Mouse (Mus musculus): ENCODE measurements around the gene Nav3. TPM values are rescaled to one million over a fixed set of nuclear protein-coding genes. Genes with fewer than 3 reads are reported as not detected.

The Nav3 gene
- polyA plus RNA-seq, 1 experiment from 2014 or later, result 4.0 TPM

DNA sequence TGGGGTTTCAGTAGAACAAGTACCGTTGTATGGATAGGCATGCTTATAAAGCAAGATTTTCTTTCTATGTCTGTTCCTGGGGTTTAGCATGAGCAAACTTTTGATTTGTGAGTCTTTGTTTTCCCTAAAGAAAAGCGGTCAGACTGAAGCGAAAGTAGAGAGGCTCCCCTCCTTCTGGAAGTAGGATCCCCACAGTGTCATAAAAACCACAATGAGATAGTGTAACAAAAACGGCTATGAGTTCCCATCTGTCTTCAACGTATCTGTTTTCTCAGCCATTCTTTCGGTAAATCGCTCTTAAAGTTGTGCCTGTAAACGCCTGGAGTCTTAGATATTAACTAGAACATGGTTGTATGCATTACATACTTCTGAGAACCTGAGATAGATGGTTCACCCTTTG lies 479.7 kb downstream of the Nav3 start:
- no peaks in the 10 kb centered on the region for H3K36me3 ChIP-seq (ENCODE audit: control insufficient read depth, insufficient read depth, low read length)
- H3K4me2 ChIP-seq (ENCODE audit: low read depth, low read length, severe bottlenecking), result no peak overlapping the region
- H3K9me3 ChIP-seq (ENCODE audit: control insufficient read depth, low read length), result no peaks in the 10 kb centered on the region
- no peak overlapping the region for H3K4me3 ChIP-seq (ENCODE audit: low read depth, low read length)
- H3K27me3 ChIP-seq (ENCODE audit: control insufficient read depth, insufficient read depth, low read length), result no peaks in the 10 kb centered on the region
- no peak for DNase-seq (ENCODE audit: low spot score)
- H3K9ac ChIP-seq (ENCODE audit: low read length), result no peak overlapping the region
- H3K4me1 ChIP-seq (replicated peaks; ENCODE audit: control insufficient read depth, insufficient read depth, low read length), result no peaks in the 10 kb centered on the region
- ATAC-seq (replicated peaks; ENCODE audit: low FRiP score), result no peak
- H3K27ac ChIP-seq (ENCODE audit: low read depth, low read length), result no peak overlapping the region
- 93% methylated on average over 8 of the region's 8 CpGs for whole genome bisulfite sequencing

DNA sequence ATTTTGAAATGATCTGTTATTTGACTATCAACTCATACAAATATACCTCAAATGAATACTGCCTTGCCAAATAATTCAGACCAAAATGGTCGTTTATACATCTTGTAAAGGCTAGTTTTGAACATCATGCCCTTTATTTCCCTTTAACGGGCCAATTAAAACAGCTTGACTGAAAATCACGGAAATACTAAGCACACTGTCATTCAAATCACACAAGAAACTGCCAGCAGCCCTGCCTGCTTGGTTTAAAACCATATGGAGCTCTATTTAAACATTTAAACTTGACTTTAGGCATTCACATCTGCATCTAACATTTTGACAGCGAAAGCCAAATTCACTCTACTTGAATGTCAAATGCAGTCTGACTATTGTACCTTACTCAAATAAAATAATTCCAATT lies 481.8 kb downstream of the Nav3 start:
- no peak overlapping the region for H3K4me3 ChIP-seq (ENCODE audit: low read depth, low read length)
- no peak for DNase-seq (ENCODE audit: low spot score)

DNA sequence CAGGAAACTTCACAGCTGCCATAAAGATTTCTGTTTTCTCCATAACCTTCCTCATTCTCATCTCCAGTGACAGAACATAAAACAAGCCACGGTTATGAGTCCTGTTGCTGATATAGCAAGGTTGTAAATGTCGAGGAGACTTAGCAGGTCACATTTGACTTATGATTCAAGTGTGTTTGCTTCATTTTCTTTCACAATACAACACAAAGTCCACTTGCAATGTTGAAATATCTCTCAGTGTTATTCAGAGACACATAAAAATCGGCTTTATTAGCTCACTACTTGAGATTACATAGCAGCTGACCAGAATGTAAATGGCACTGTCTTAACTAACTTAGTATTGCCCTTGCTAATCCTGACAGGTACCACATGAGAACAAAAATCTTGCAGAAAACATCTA lies 482.5 kb downstream of the Nav3 start:
- no peak overlapping the region for H3K9ac ChIP-seq (ENCODE audit: low read length)
- WGBS, result 84% methylated on average over 3 of the region's 3 CpGs
- DNase-seq (ENCODE audit: low spot score), result no peak
- H3K27ac ChIP-seq (ENCODE audit: low read depth, low read length), result no peak overlapping the region
- no peaks in the 10 kb centered on the region for H3K4me1 ChIP-seq (replicated peaks; ENCODE audit: control insufficient read depth, insufficient read depth, low read length)
- no peak overlapping the region for H3K4me2 ChIP-seq (ENCODE audit: low read depth, low read length, severe bottlenecking)
- no peaks in the 10 kb centered on the region for H3K9me3 ChIP-seq (ENCODE audit: control insufficient read depth, low read length)
- H3K27me3 ChIP-seq (ENCODE audit: control insufficient read depth, insufficient read depth, low read length), result no peaks in the 10 kb centered on the region
- H3K4me3 ChIP-seq (ENCODE audit: low read depth, low read length), result no peak overlapping the region
- no peaks in the 10 kb centered on the region for H3K36me3 ChIP-seq (ENCODE audit: control insufficient read depth, insufficient read depth, low read length)
- ATAC-seq (replicated peaks; ENCODE audit: low FRiP score), result no peak

More for the DNA sequence above, 481.8 kb downstream of the Nav3 start:
- no peak for ATAC-seq (replicated peaks; ENCODE audit: low FRiP score)
- H3K9me3 ChIP-seq (ENCODE audit: control insufficient read depth, low read length), result no peaks in the 10 kb centered on the region
- H3K9ac ChIP-seq (ENCODE audit: low read length), result no peak overlapping the region
- H3K36me3 ChIP-seq (ENCODE audit: control insufficient read depth, insufficient read depth, low read length), result no peaks in the 10 kb centered on the region
- no peak overlapping the region for H3K4me2 ChIP-seq (ENCODE audit: low read depth, low read length, severe bottlenecking)
- no peaks in the 10 kb centered on the region for H3K4me1 ChIP-seq (replicated peaks; ENCODE audit: control insufficient read depth, insufficient read depth, low read length)
- 71% methylated on average over 4 of the region's 4 CpGs for WGBS
- H3K27me3 ChIP-seq (ENCODE audit: control insufficient read depth, insufficient read depth, low read length), result no peaks in the 10 kb centered on the region
- no peak overlapping the region for H3K27ac ChIP-seq (ENCODE audit: low read depth, low read length)

DNA sequence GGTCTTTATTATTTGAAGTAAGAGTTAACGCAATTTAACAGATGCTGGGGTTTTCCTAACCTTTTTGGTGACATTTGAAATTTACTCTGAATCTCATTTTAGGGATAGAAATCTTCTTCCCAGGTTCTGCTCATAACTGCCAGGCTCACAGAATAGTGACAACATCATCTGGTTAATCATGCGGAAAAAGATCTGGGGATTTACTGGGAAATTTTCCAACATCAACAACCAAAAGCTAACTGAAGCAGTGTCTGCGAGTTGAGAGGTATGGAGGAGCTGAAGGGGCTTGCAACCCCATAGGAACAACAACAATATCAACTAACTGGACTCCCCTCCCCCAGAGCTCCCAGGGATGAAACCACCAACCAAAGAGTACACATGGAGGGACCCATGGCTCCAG lies 505.7 kb downstream of the Nav3 start:
- 83% methylated on average over 3 of the region's 3 CpGs for WGBS
- DNase-seq (ENCODE audit: low spot score), result no peak
- H3K27me3 ChIP-seq (ENCODE audit: control insufficient read depth, insufficient read depth, low read length), result no peaks in the 10 kb centered on the region
- no peaks in the 10 kb centered on the region for H3K36me3 ChIP-seq (ENCODE audit: control insufficient read depth, insufficient read depth, low read length)
- ATAC-seq (replicated peaks; ENCODE audit: low FRiP score), result no peak
- H3K4me2 ChIP-seq (ENCODE audit: low read depth, low read length, severe bottlenecking), result no peak overlapping the region
- no peak overlapping the region for H3K4me3 ChIP-seq (ENCODE audit: low read depth, low read length)
- no peak overlapping the region for H3K9ac ChIP-seq (ENCODE audit: low read length)
- no peaks in the 10 kb centered on the region for H3K9me3 ChIP-seq (ENCODE audit: control insufficient read depth, low read length)
- H3K4me1 ChIP-seq (replicated peaks; ENCODE audit: control insufficient read depth, insufficient read depth, low read length), result no peaks in the 10 kb centered on the region
- no peak overlapping the region for H3K27ac ChIP-seq (ENCODE audit: low read depth, low read length)

DNA sequence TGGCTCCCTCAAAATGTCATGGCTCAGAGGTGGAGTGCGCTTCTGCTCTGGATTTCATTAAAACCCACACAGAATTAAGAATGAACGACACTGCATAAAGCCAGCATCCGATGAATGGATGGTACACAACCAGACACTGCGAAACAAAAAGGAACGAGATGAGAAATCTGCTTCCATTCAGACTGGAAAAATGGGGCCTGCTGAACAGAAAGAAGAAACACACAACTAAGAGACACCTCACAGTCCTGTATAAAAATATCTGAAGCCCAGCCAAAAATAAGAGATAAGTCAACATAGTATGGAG lies 526.7 kb downstream of the Nav3 start:
- Histone ChIP-seq H3K4me3 (ENCODE audit: low read depth, low read length) (no peak overlapping the region), H3K36me3 (ENCODE audit: control insufficient read depth, insufficient read depth, low read length) (no peaks in the 10 kb centered on the region), H3K9ac (ENCODE audit: low read length) (no peak overlapping the region), H3K4me1 (replicated peaks; ENCODE audit: control insufficient read depth, insufficient read depth, low read length) (peaks cover 3% of the 10 kb centered on the region; the same call in 1 of the 2 replicates), H3K9me3 (ENCODE audit: control insufficient read depth, low read length) (no peaks in the 10 kb centered on the region), H3K27ac (ENCODE audit: low read depth, low read length) (no peak overlapping the region), H3K4me2 (ENCODE audit: low read depth, low read length, severe bottlenecking) (no peak overlapping the region), H3K27me3 (ENCODE audit: control insufficient read depth, insufficient read depth, low read length) (no peaks in the 10 kb centered on the region)
- WGBS, result 67% methylated on average over 5 of the region's 5 CpGs
- DNase-seq (ENCODE audit: low spot score) (no peak), ATAC-seq (replicated peaks; ENCODE audit: low FRiP score) (no peak)

DNA sequence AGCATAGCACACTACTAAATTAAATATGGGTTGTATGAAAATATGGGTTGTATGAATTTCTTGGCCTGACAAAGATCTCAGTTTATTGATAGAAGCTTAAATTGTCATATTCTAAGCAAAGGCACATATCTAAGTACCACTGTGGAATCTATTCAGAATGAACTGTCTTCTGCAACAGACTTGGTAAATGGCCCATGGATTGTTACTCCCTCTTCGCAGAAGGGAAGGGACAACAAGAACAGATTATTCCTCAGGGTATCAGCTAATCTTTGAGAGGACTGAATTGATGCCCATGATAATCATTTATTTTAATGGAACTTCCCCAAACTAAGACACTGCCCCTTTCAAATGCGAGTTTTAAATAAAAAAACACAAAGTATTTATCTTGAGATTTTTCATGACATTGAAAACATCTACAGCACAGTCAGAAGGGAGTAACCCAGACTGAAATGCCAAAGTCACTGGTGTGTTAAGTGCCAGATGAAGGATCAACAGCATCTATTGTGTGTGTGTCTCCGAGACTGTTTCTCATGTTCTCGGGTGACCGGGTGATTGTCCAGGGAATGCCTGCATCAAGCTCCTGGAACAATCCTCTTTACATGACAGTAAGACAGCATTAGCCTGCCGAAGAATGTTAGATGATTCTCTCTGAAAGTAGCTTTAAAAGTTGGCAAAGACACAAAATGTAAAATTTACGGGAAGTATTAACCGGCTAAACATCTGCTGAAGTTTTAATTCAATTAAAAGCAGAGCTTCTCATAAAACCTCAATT lies 527.3 kb downstream of the Nav3 start:
- Histone ChIP-seq H3K36me3 (ENCODE audit: control insufficient read depth, insufficient read depth, low read length) (no peaks in the 10 kb centered on the region), H3K27me3 (ENCODE audit: control insufficient read depth, insufficient read depth, low read length) (no peaks in the 10 kb centered on the region), H3K4me1 (replicated peaks; ENCODE audit: control insufficient read depth, insufficient read depth, low read length) (peaks cover 3% of the 10 kb centered on the region; the same call in 1 of the 2 replicates), H3K27ac (ENCODE audit: low read depth, low read length) (no peak overlapping the region), H3K9ac (ENCODE audit: low read length) (no peak overlapping the region), H3K4me2 (ENCODE audit: low read depth, low read length, severe bottlenecking) (no peak overlapping the region), H3K9me3 (ENCODE audit: control insufficient read depth, low read length) (no peaks in the 10 kb centered on the region), H3K4me3 (ENCODE audit: low read depth, low read length) (no peak overlapping the region)
- WGBS, result 61% methylated on average over 8 of the region's 8 CpGs
- ATAC-seq (replicated peaks; ENCODE audit: low FRiP score), result no peak
- DNase-seq (ENCODE audit: low spot score), result no peak

DNA sequence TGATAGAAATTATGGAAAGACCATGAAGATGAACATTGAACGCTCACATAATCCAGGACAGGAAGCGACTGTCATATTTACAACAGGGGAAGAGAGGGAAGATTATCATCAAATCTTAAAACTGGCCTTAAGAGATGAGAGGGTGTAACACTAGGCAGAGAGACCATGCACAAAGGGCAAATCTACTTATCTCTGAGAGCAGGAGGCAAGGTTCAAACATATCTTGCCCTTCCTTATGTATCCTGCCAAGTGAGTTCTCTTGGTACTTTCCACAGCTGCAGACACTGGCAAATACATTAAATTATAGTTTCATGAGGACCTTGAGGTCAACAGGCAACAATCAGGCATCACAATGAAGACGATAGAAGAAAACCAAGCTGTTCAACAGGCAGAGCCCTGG lies 529.9 kb downstream of the Nav3 start:
- Histone ChIP-seq H3K27ac (ENCODE audit: low read depth, low read length) (no peak overlapping the region), H3K9ac (ENCODE audit: low read length) (no peak overlapping the region), H3K4me1 (replicated peaks; ENCODE audit: control insufficient read depth, insufficient read depth, low read length) (peaks cover 3% of the 10 kb centered on the region; the same call in 1 of the 2 replicates), H3K9me3 (ENCODE audit: control insufficient read depth, low read length) (no peaks in the 10 kb centered on the region), H3K4me2 (ENCODE audit: low read depth, low read length, severe bottlenecking) (no peak overlapping the region), H3K4me3 (ENCODE audit: low read depth, low read length) (no peak overlapping the region), H3K36me3 (ENCODE audit: control insufficient read depth, insufficient read depth, low read length) (no peaks in the 10 kb centered on the region), H3K27me3 (ENCODE audit: control insufficient read depth, insufficient read depth, low read length) (no peaks in the 10 kb centered on the region)
- ATAC-seq (replicated peaks; ENCODE audit: low FRiP score) (no peak), DNase-seq (ENCODE audit: low spot score) (no peak)
- 86% methylated on average over 3 of the region's 3 CpGs for WGBS

DNA sequence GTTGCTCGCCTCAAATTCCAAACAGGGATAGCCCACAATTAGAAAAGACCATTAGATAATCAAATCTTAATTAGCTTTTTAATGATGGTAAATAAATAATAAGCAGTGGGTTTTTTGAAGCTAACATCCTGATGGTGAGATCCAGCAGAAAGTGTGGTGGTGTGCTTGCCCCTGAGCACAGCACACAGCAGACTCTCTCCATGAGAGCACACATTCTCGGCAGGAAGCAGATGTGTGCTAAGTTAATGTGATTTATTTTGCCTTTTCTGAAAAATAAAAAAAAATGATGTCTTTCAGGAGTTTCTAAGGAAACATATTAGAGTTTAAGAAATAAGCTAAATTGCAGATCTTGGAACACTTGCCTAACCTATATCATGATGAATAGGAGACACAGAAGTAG lies 531.9 kb downstream of the Nav3 start:
- ATAC-seq (replicated peaks; ENCODE audit: low FRiP score) (no peak), DNase-seq (ENCODE audit: low spot score) (no peak)
- H3K4me2 ChIP-seq (ENCODE audit: low read depth, low read length, severe bottlenecking), result no peak overlapping the region
- H3K4me3 ChIP-seq (ENCODE audit: low read depth, low read length), result no peak overlapping the region
- 84% methylated on average over 2 of the region's 2 CpGs for WGBS
- no peak overlapping the region for H3K9ac ChIP-seq (ENCODE audit: low read length)
- no peaks in the 10 kb centered on the region for H3K36me3 ChIP-seq (ENCODE audit: control insufficient read depth, insufficient read depth, low read length)
- H3K4me1 ChIP-seq (replicated peaks; ENCODE audit: control insufficient read depth, insufficient read depth, low read length), result peaks cover 2% of the 10 kb centered on the region; the same call in 1 of the 2 replicates
- H3K27me3 ChIP-seq (ENCODE audit: control insufficient read depth, insufficient read depth, low read length), result no peaks in the 10 kb centered on the region
- H3K27ac ChIP-seq (ENCODE audit: low read depth, low read length), result no peak overlapping the region
- H3K9me3 ChIP-seq (ENCODE audit: control insufficient read depth, low read length), result no peaks in the 10 kb centered on the region

DNA sequence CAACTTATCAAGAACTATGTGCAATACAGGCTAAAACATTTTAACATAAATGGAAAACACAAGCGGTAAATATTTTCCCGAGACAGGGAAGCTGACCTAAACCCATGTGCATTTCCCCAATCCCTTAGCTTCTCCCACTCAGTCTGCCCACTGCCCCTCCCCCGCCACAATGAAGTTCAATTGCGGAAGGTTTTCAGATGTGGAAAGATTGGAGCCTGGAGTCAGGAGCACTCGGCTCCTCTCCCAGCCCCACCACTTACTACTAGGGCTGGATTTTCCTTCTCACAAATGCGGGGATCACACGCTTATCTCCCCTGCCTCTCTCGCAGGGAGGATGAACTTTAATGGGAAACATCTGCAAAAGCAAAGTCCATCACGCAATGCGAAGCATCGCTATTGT lies 534.6 kb downstream of the Nav3 start:
- H3K4me1 ChIP-seq (replicated peaks; ENCODE audit: control insufficient read depth, insufficient read depth, low read length), result no peaks in the 10 kb centered on the region
- no peak overlapping the region for H3K4me3 ChIP-seq (ENCODE audit: low read depth, low read length)
- H3K27ac ChIP-seq (ENCODE audit: low read depth, low read length), result no peak overlapping the region
- DNase-seq (ENCODE audit: low spot score) (peak; percentile 55), ATAC-seq (replicated peaks; ENCODE audit: low FRiP score) (peak; percentile 25; the same call in 1 of the 2 replicates)
- H3K9me3 ChIP-seq (ENCODE audit: control insufficient read depth, low read length), result no peaks in the 10 kb centered on the region
- no peaks in the 10 kb centered on the region for H3K27me3 ChIP-seq (ENCODE audit: control insufficient read depth, insufficient read depth, low read length)
- H3K36me3 ChIP-seq (ENCODE audit: control insufficient read depth, insufficient read depth, low read length), result no peaks in the 10 kb centered on the region
- WGBS, result 65% methylated on average over 11 of the region's 11 CpGs
- H3K9ac ChIP-seq (ENCODE audit: low read length), result no peak overlapping the region
- H3K4me2 ChIP-seq (ENCODE audit: low read depth, low read length, severe bottlenecking), result no peak overlapping the region

Measured in forebrain, embryonic 11.5 days (tissue).